Mouse (Mus musculus) heart, adult 2 months (tissue): ENCODE measurements at regions not wholly inside any gene's neighbourhood (a gene's known extent, or its start where the extent isn't known, plus 50 kb on each side); places are given as distances from the start of the nearest gene placed in this dataset.

Experiments used
- DNase-seq, 2 experiments: peaks; one replicate each; pipeline ENCODE4 v3.0.0; 2021
- H3K27ac ChIP-seq: fragments of 200-600 bp; 2 replicates; pipeline ENCODE4 v1.8.1; 2022
- H3K27me3 ChIP-seq: fragments of 200-500 bp; 2 replicates; pipeline ENCODE4 v1.6.1; 2012; ENCODE audit warnings: mild to moderate bottlenecking, low read length, inconsistent platforms, mixed read lengths; ENCODE audit not compliant: control insufficient read depth, insufficient read depth
- H3K36me3 ChIP-seq: fragments of 200-500 bp; 2 replicates; pipeline ENCODE4 v1.6.1; 2012; ENCODE audit warnings: low read length, inconsistent platforms; ENCODE audit not compliant: control insufficient read depth, insufficient read depth
- H3K4me1 ChIP-seq: fragments of 200-500 bp; 2 replicates; pipeline ENCODE4 v1.6.1; 2011; ENCODE audit warnings: low read length; ENCODE audit not compliant: control insufficient read depth, insufficient read depth
- H3K4me3 ChIP-seq: fragments of 200-600 bp; 2 replicates; pipeline ENCODE4 v1.8.1; 2022
- H3K79me2 ChIP-seq: fragments of 200-500 bp; replicated peaks from 2 replicates; pipeline ENCODE4 v1.6.1; 2012; ENCODE audit warnings: mild to moderate bottlenecking, inconsistent platforms, low read length, moderate library complexity, mixed read lengths; ENCODE audit not compliant: control insufficient read depth, insufficient read depth
- H3K9ac ChIP-seq: fragments of 200-500 bp; 2 replicates; pipeline ENCODE4 v1.6.1; 2012; ENCODE audit warnings: low read depth, mild to moderate bottlenecking, control low read depth, inconsistent platforms, low read length, mixed read lengths
- CTCF ChIP-seq: fragments of 200-600 bp; IDR thresholded peaks from 2 replicates; pipeline ENCODE4 v1.8.1; 2022; ENCODE audit warnings: antibody characterized with exemption, mild to moderate bottlenecking, moderate library complexity
- EP300 ChIP-seq: fragments of 200-500 bp; IDR thresholded peaks from 2 replicates; pipeline ENCODE4 v1.6.1; 2011; ENCODE audit warnings: low read depth, low read length, control low read depth; ENCODE audit not compliant: insufficient read depth
- POLR2A ChIP-seq: fragments of 200-500 bp; IDR thresholded peaks from 2 replicates; pipeline ENCODE4 v1.6.1; 2011; ENCODE audit warnings: mild to moderate bottlenecking, low read depth, low read length, control low read depth; ENCODE audit not compliant: insufficient read depth
- WGBS: fragments of 180-500 bp; shearing (Covaris S2); methylation state at CpG from one replicate; pipeline ENCODE4 v1.1.7; 2018; 5-methylcytosine and 5-hydroxymethylcytosine counted together
- intact Hi-C: fragments of 180-260 bp; cut with DNase I; formaldehyde crosslinking; loops from one replicate; pipeline ENCODE4 v1.15.1; 2025

- Histone ChIP-seq H3K4me3 (no peak overlapping the region), H3K4me1 (peaks cover 20% of the 10 kb centered on the region), H3K79me2 (peaks cover 1% of the 10 kb centered on the region), H3K27ac (no peak overlapping the region), H3K36me3 (peaks cover 24% of the 10 kb centered on the region), H3K27me3 (no peaks in the 10 kb centered on the region), H3K9ac (no peak overlapping the region)
- DNase-seq, result peak; percentile 61 to 70
- TF ChIP-seq POLR2A (no peak), CTCF (no peak), EP300 (peak; percentile 66; the same call in 1 of the 2 replicates)
- 38% methylated on average over 7 of the region's 7 CpGs for WGBS
- intact Hi-C loops, result loop anchor here (5.0 kb wide), 1 partner anchor 81 kb away; no protein-coding TSS in a partner anchor
These were observed 199.8 kb upstream of the Klf14 start for GRCm38 (mm10) chr6:31158648-31159047.

GRCm38 (mm10) chr6:31159240-31159639, 200.4 kb upstream of the Klf14 start:
- H3K36me3 ChIP-seq, result peaks cover 24% of the 10 kb centered on the region
- H3K27me3 ChIP-seq, result no peaks in the 10 kb centered on the region
- H3K4me3 ChIP-seq, result no peak overlapping the region
- no peak overlapping the region for H3K9ac ChIP-seq
- peaks cover 1% of the 10 kb centered on the region; the same call in 1 of the 2 replicates for H3K79me2 ChIP-seq
- WGBS, result 21% methylated on average over 8 of the region's 8 CpGs
- peaks cover 20% of the 10 kb centered on the region for H3K4me1 ChIP-seq
- DNase-seq, result no peak
- peak overlapping the region; percentile 20; the same call in 1 of the 2 replicates for H3K27ac ChIP-seq
- intact Hi-C loops, result loop anchor here (5.0 kb wide), 1 partner anchor 82 kb away; no protein-coding TSS in a partner anchor
- TF ChIP-seq CTCF (no peak), POLR2A (no peak), EP300 (no peak)

- Histone ChIP-seq H3K79me2 (0 out of 2 replicates have a peak, but pooled peaks cover 1% of the 10 kb centered on the region), H3K36me3 (peaks cover 20% of the 10 kb centered on the region), H3K4me1 (peaks cover 19% of the 10 kb centered on the region), H3K4me3 (no peak overlapping the region), H3K27ac (no peak overlapping the region), H3K9ac (no peak overlapping the region), H3K27me3 (no peaks in the 10 kb centered on the region)
- intact Hi-C loops, result loop anchor here (5.0 kb wide), 1 partner anchor 83 kb away; no protein-coding TSS in a partner anchor
- 65% methylated on average over 16 of the region's 16 CpGs for WGBS
- no peak for TF ChIP-seq EP300
- TF ChIP-seq POLR2A, result no peak
- no peak for TF ChIP-seq CTCF
- DNase-seq, result no peak
These were observed 201.2 kb upstream of the Klf14 start for GRCm38 (mm10) chr6:31159935-31160670.

- H3K27ac ChIP-seq, result no peak overlapping the region
These were observed 202.8 kb upstream of the Klf14 start for GRCm38 (mm10) chr6:31161445-31162340.

GRCm38 (mm10) chr6:31165011-31165410, 206.1 kb upstream of the Klf14 start:
- Histone ChIP-seq H3K27ac (no peak overlapping the region), H3K9ac (no peak overlapping the region), H3K4me3 (no peak overlapping the region), H3K79me2 (peaks cover 7% of the 10 kb centered on the region; the same call in 1 of the 2 replicates), H3K36me3 (peaks cover 20% of the 10 kb centered on the region), H3K4me1 (peaks cover 10% of the 10 kb centered on the region), H3K27me3 (no peaks in the 10 kb centered on the region)
- 96% methylated on average over 6 of the region's 6 CpGs for WGBS
- DNase-seq, result no peak
- intact Hi-C loops, result no loop called here
- TF ChIP-seq POLR2A, result no peak
- TF ChIP-seq CTCF, result no peak
- no peak for TF ChIP-seq EP300

More at GRCm38 (mm10) chr6:31161445-31162340, 202.8 kb upstream of the Klf14 start:
- no peak for DNase-seq
- Histone ChIP-seq H3K4me1 (peaks cover 15% of the 10 kb centered on the region), H3K27me3 (no peaks in the 10 kb centered on the region), H3K9ac (no peak overlapping the region), H3K36me3 (peaks cover 22% of the 10 kb centered on the region), H3K79me2 (no peaks in the 10 kb centered on the region), H3K4me3 (no peak overlapping the region)
- WGBS, result 79% methylated on average over 22 of the region's 22 CpGs
- TF ChIP-seq POLR2A (no peak), EP300 (no peak), CTCF (no peak)
- intact Hi-C loops, result no loop called here

GRCm38 (mm10) chr6:31166347-31166746, 207.5 kb upstream of the Klf14 start:
- intact Hi-C loops, result no loop called here
- WGBS, result 84% methylated on average over 8 of the region's 8 CpGs
- no peaks in the 10 kb centered on the region for H3K27me3 ChIP-seq
- H3K36me3 ChIP-seq, result peaks cover 21% of the 10 kb centered on the region
- no peak overlapping the region for H3K27ac ChIP-seq
- no peak overlapping the region for H3K4me3 ChIP-seq
- TF ChIP-seq POLR2A (no peak), CTCF (no peak), EP300 (no peak)
- DNase-seq, result no peak
- no peak overlapping the region for H3K9ac ChIP-seq
- H3K4me1 ChIP-seq, result peaks cover 12% of the 10 kb centered on the region
- H3K79me2 ChIP-seq, result peaks cover 9% of the 10 kb centered on the region; the same call in 1 of the 2 replicates
